In genomic region chr17:57108666-57109171, GRCm38 (mm10) we compare ENCODE assay signal across 36 mouse cellular contexts. TPM values are rescaled to one million over a fixed set of nuclear protein-coding genes. Genes with fewer than 3 reads are reported as not detected.
DNase-seq lines count a peak whose midpoint lies in the region; ATAC-seq and TF ChIP-seq lines count a peak whose summit lies in the region.
"Had no signal": no experiment of that assay in that cellular context is flagged by ENCODE, and none has a peak within 500 bp of the region (broad histone marks: within the 10 kb centered on the region; RNA-seq: fewer than 3 reads in every experiment).

No protein-coding gene starts in this region.

- no peaks in the 10 kb centered on the region for H3K36me3 ChIP-seq in lung, postnatal 0 days (ENCODE audit: insufficient read depth, low read length)
- H3K36me3 ChIP-seq in MEL (ENCODE audit: control insufficient read depth in 1 of 2, insufficient read depth in 2 of 2, low read length in 2 of 2) (peaks cover 0 to 27% of the 10 kb centered on the region in 2 experiments; a peak in 2 of 4 replicates), myocyte (ENCODE audit: control insufficient read depth, insufficient read depth) (no peaks in the 10 kb centered on the region)
- H3K36me3 ChIP-seq: embryonic facial prominence, embryonic 10.5 days; embryonic facial prominence, embryonic 15.5 days; forebrain, embryonic 12.5 days; heart, embryonic 10.5 days; hindbrain, embryonic 12.5 days; lung, embryonic 15.5 days; midbrain, embryonic 13.5 days had no signal

- no peak overlapping the region for H3K4me3 ChIP-seq in lung, postnatal 0 days (ENCODE audit: low read depth, low read length)
- H3K4me3 ChIP-seq in MEL (ENCODE audit: control insufficient read depth in 1 of 2, insufficient read depth in 1 of 2, low read depth in 2 of 2, low read length in 2 of 2) (no peak overlapping the region), myocyte (no peak overlapping the region)
- H3K4me3 ChIP-seq: embryonic facial prominence, embryonic 10.5 days; embryonic facial prominence, embryonic 15.5 days; forebrain, embryonic 12.5 days; heart, embryonic 10.5 days; hindbrain, embryonic 12.5 days; limb, embryonic 13.5 days; lung, embryonic 15.5 days; midbrain, embryonic 13.5 days had no signal

- peak; percentile 29 for DNase-seq in lung, postnatal 0 days (ENCODE audit: low spot score)
- no peak for DNase-seq in lung, postnatal 25 days (ENCODE audit: low spot score)
- DNase-seq in CD4-positive helper T cell, adult 2 months (ENCODE audit: low read depth, low spot score): peak; percentile 83
- peak; percentile 51 for DNase-seq in MEL (ENCODE audit: low read depth, low spot score)
- no peak for DNase-seq in right cerebral cortex, postnatal 36 days (ENCODE audit: low spot score in 2 of 2)
- DNase-seq in yolk sac, embryonic 10.5 days (ENCODE audit: low spot score): no peak
- no peak for DNase-seq in testis, postnatal 14 days (ENCODE audit: low spot score)
- DNase-seq: B cell, adult 2 months; cerebellum, adult 8-10 months; forebrain, postnatal 0 days; gastrocnemius, postnatal 14 days; heart, postnatal 36 days; kidney, postnatal 14 days; lung, postnatal 4 days; right cerebral cortex, postnatal 25 days; spleen, adult 18-20 months had no signal

- no peak for TF ChIP-seq POLR2A in MEL (IDR thresholded peaks at IDR 0.05; ENCODE audit: control insufficient read depth in 1 of 2, insufficient read depth in 1 of 2, low read depth in 1 of 2, low read length in 2 of 2, poor library complexity in 1 of 2)
- TF ChIP-seq POLR2A in myocyte (IDR thresholded peaks at IDR 0.05; ENCODE audit: insufficient read length, low read depth): no peak

- H3K9me3 ChIP-seq in lung, postnatal 0 days (ENCODE audit: low read length): no peaks in the 10 kb centered on the region
- no peaks in the 10 kb centered on the region for H3K9me3 ChIP-seq in MEL (replicated peaks; ENCODE audit: insufficient read depth, low read length)
- H3K9me3 ChIP-seq: embryonic facial prominence, embryonic 10.5 days; embryonic facial prominence, embryonic 15.5 days; forebrain, embryonic 12.5 days; heart, embryonic 10.5 days; hindbrain, embryonic 12.5 days; limb, embryonic 13.5 days; lung, embryonic 15.5 days; megakaryocyte, embryonic 14.5 days; midbrain, embryonic 13.5 days had no signal

- no peak; the same call in 1 of the 2 replicates for ATAC-seq in lung, postnatal 0 days
- ATAC-seq: forebrain, postnatal 0 days; hindbrain, postnatal 0 days; intestine, postnatal 0 days; midbrain, embryonic 13.5 days had no signal

- TF ChIP-seq CTCF in lung, postnatal 0 days (IDR thresholded peaks at IDR 0.05): no peak
- TF ChIP-seq CTCF in MEL (IDR thresholded peaks at IDR 0.05 in 2 of 3, conservative IDR thresholded peaks at IDR 0.05 in 1 of 3; ENCODE audit: control insufficient read depth in 1 of 3, insufficient read depth in 1 of 3, low read depth in 2 of 3, low read length in 3 of 3, poor library complexity in 1 of 3, severe bottlenecking in 1 of 3): no peak

- H3K9ac ChIP-seq in lung, postnatal 0 days (replicated peaks; ENCODE audit: low read depth): no peak overlapping the region
- no peak overlapping the region for H3K9ac ChIP-seq in MEL (ENCODE audit: control insufficient read depth, low read depth, low read length, poor library complexity, severe bottlenecking)
- H3K9ac ChIP-seq: embryonic facial prominence, embryonic 15.5 days; forebrain, embryonic 12.5 days; forebrain, postnatal 0 days; hindbrain, embryonic 12.5 days; limb, embryonic 13.5 days; lung, embryonic 15.5 days; midbrain, embryonic 13.5 days had no signal

- H3K79me2 ChIP-seq in MEL (ENCODE audit: control insufficient read depth, insufficient read depth, low read length, poor library complexity) (no peaks in the 10 kb centered on the region), myocyte (ENCODE audit: control insufficient read depth, insufficient read depth) (peaks cover 11% of the 10 kb centered on the region)

- TF ChIP-seq EP300 in lung, postnatal 0 days (IDR thresholded peaks at IDR 0.05): no peak
- peak in 1 of 2 experiments; percentile 23; a peak in 1 of 4 replicates for TF ChIP-seq EP300 in MEL (IDR thresholded peaks at IDR 0.05; ENCODE audit: low read depth in 1 of 2, low read length in 2 of 2)

- no peaks in the 10 kb centered on the region for H3K4me1 ChIP-seq in lung, postnatal 0 days (ENCODE audit: insufficient read depth, low read depth, low read length)
- peaks cover 2 to 39% of the 10 kb centered on the region in 2 experiments for H3K4me1 ChIP-seq in MEL (ENCODE audit: control insufficient read depth in 1 of 2, insufficient read depth in 2 of 2, low read length in 2 of 2)

- H3K27me3 ChIP-seq in lung, postnatal 0 days (replicated peaks; ENCODE audit: insufficient read depth, low read length): no peaks in the 10 kb centered on the region
- H3K27me3 ChIP-seq in MEL (ENCODE audit: control insufficient read depth in 1 of 2, insufficient read depth in 2 of 2, low read length in 2 of 2) (no peaks in the 10 kb centered on the region), myocyte (ENCODE audit: control insufficient read depth, insufficient read depth, insufficient read length) (no peaks in the 10 kb centered on the region)
- H3K27me3 ChIP-seq: embryonic facial prominence, embryonic 15.5 days; forebrain, embryonic 12.5 days; hindbrain, embryonic 12.5 days; limb, embryonic 13.5 days; lung, embryonic 15.5 days; midbrain, embryonic 13.5 days had no signal

- H3K27ac ChIP-seq in lung, postnatal 0 days (ENCODE audit: low read length): no peak overlapping the region
- no peak overlapping the region for H3K27ac ChIP-seq in MEL (ENCODE audit: control insufficient read depth, low read depth, low read length)
- H3K27ac ChIP-seq: embryonic facial prominence, embryonic 10.5 days; embryonic facial prominence, embryonic 15.5 days; forebrain, embryonic 12.5 days; heart, embryonic 10.5 days; hindbrain, embryonic 12.5 days; hindbrain, postnatal 0 days; limb, embryonic 13.5 days; lung, embryonic 15.5 days; midbrain, embryonic 13.5 days had no signal

- WGBS in lung, postnatal 0 days: 30% methylated on average over 5 of the region's 5 CpGs

- H3K4me2 ChIP-seq in lung, postnatal 0 days (replicated peaks; ENCODE audit: low read depth, low read length): no peak overlapping the region
- H3K4me2 ChIP-seq in myocyte (ENCODE audit: low read depth): peak overlapping the region; percentile 18
- H3K4me2 ChIP-seq: embryonic facial prominence, embryonic 15.5 days; forebrain, embryonic 12.5 days; hindbrain, embryonic 12.5 days; limb, embryonic 13.5 days; liver, embryonic 11.5 days; lung, embryonic 15.5 days; midbrain, embryonic 13.5 days had no signal

- H3ac ChIP-seq in myocyte (ENCODE audit: control insufficient read depth, insufficient read length): no peak overlapping the region

- no peak for TF ChIP-seq RAD21 in MEL (IDR thresholded peaks at IDR 0.05; ENCODE audit: low read depth, low read length)

TF ChIP-seq in MEL, 35 proteins besides CTCF, POLR2A, EP300 and RAD21:
- no peak for TF ChIP-seq ZKSCAN1 (IDR thresholded peaks at IDR 0.05; ENCODE audit: low read depth, low read length)
- TF ChIP-seq RCOR1 (IDR thresholded peaks at IDR 0.05; ENCODE audit: low read depth, low read length): 0 out of 2 replicates have a peak, but pooled peaks have one; percentile 35
- TF ChIP-seq CHD2 (IDR thresholded peaks at IDR 0.05; ENCODE audit: low read length): no peak
- TF ChIP-seq SIN3A (IDR thresholded peaks at IDR 0.05; ENCODE audit: low read length): no peak
TF ChIP-seq in MEL: peak in this region for 1.

TF ChIP-seq in myocyte, 11 proteins besides CTCF, POLR2A, EP300 and RAD21 (continues in another document):
- no peak for TF ChIP-seq MAX (IDR thresholded peaks at IDR 0.05; ENCODE audit: low read depth)
- TF ChIP-seq TCF3 (IDR thresholded peaks at IDR 0.05; ENCODE audit: insufficient read length, low read depth): no peak
- no peak for TF ChIP-seq SRF (IDR thresholded peaks at IDR 0.05; ENCODE audit: control insufficient read depth, insufficient read length, low read depth)
- no peak for TF ChIP-seq USF1 (IDR thresholded peaks at IDR 0.05; ENCODE audit: low read depth)
- TF ChIP-seq CEBPB (IDR thresholded peaks at IDR 0.05; ENCODE audit: insufficient read depth, poor library complexity, severe bottlenecking): no peak
- TF ChIP-seq MYOG (IDR thresholded peaks at IDR 0.05; ENCODE audit: control insufficient read depth in 1 of 3, insufficient read depth in 1 of 3, insufficient read length in 2 of 3, low read depth in 2 of 3): no peak
- TF ChIP-seq POLR2AphosphoS2 (IDR thresholded peaks at IDR 0.05; ENCODE audit: insufficient read length, low read depth): no peak
- TF ChIP-seq E2F4 (IDR thresholded peaks at IDR 0.05; ENCODE audit: insufficient read depth): no peak

RNA-seq across cellular contexts. Expression of gene Tnfsf9, which starts 3.6 kb away (rescaled TPM):
- 3.0 and 3.4 TPM in 2 replicates for polyA plus RNA-seq in lung, postnatal 0 days (2015; fragmentation: Nextera tagmentation; extraction: Ambion mirVana)
- 2.0 and 2.5 TPM in 2 replicates for total RNA-seq in MEL (2012; rRNA removed)
- 1 to 10 TPM in 1 of 2 experiments, not detected in 1; 3.4 TPM for polyA plus RNA-seq in MEL (2012; ENCODE audit: insufficient read depth in 1 of 2, insufficient read length in 2 of 2, low read depth in 1 of 2, low replicate concordance in 2 of 2, missing spikeins in 1 of 2)
- 7.0 TPM for polyA plus RNA-seq in myocyte (2012; fragmentation: generic; extraction: Trizol)

RNA-seq across cellular contexts. Expression of gene Tubb4a, which starts 21.1 kb away (rescaled TPM):
- polyA plus RNA-seq in lung, postnatal 0 days (2015; fragmentation: Nextera tagmentation; extraction: Ambion mirVana): 7.1 and 7.5 TPM in 2 replicates
- total RNA-seq in MEL (2012; rRNA removed): 0.35 and 0.62 TPM in 2 replicates
- 1 to 10 TPM in 1 of 2 experiments, not detected in 1; 6.4 TPM for polyA plus RNA-seq in MEL (2012; ENCODE audit: insufficient read depth in 1 of 2, insufficient read length in 2 of 2, low read depth in 1 of 2, low replicate concordance in 2 of 2, missing spikeins in 1 of 2)
- 0.14 TPM for polyA plus RNA-seq in myocyte (2012; fragmentation: generic; extraction: Trizol)
- total RNA-seq: granulocyte monocyte progenitor cell, adult 5-6 weeks; monocyte, adult 5-6 weeks had no signal

RNA-seq across cellular contexts. Expression of gene Dennd1c, which starts 30.4 kb away (rescaled TPM):
- 5.7 and 6.0 TPM in 2 replicates for polyA plus RNA-seq in lung, postnatal 0 days (2015; fragmentation: Nextera tagmentation; extraction: Ambion mirVana)
- 3.2 and 3.8 TPM in 2 replicates for total RNA-seq in MEL (2012; rRNA removed)
- 10 to 100 TPM in 1 of 2 experiments, not detected in 1; 20.7 TPM for polyA plus RNA-seq in MEL (2012; ENCODE audit: insufficient read depth in 1 of 2, insufficient read length in 2 of 2, low read depth in 1 of 2, low replicate concordance in 2 of 2, missing spikeins in 1 of 2)
- 0.04 TPM for polyA plus RNA-seq in myocyte (2012; fragmentation: generic; extraction: Trizol)

RNA-seq across cellular contexts. Expression of gene Cd70, which starts 40.9 kb away (rescaled TPM):
- polyA plus RNA-seq in lung, postnatal 0 days (2015; fragmentation: Nextera tagmentation; extraction: Ambion mirVana): not detected in 2 replicates
- not detected in 2 replicates for total RNA-seq in MEL (2012; rRNA removed)
- polyA plus RNA-seq in MEL (2012; ENCODE audit: insufficient read depth in 1 of 2, insufficient read length in 2 of 2, low read depth in 1 of 2, low replicate concordance in 2 of 2, missing spikeins in 1 of 2) (not detected), myocyte (2012; fragmentation: generic; extraction: Trizol) (not detected)
- total RNA-seq: adrenal gland, postnatal 4 days; forebrain, postnatal 0 days; gastrocnemius, postnatal 14 days; granulocyte monocyte progenitor cell, adult 5-6 weeks; heart, postnatal 36 days; left cerebral cortex, adult 18-20 months; monocyte, adult 5-6 weeks; neutrophil, adult 5-6 weeks had no signal
- polyA plus RNA-seq: embryonic facial prominence, embryonic 10.5 days; embryonic facial prominence, embryonic 15.5 days; forebrain, embryonic 12.5 days; heart, embryonic 10.5 days; hindbrain, embryonic 12.5 days; intestine, postnatal 0 days; kidney, embryonic 14.5 days; limb, embryonic 13.5 days; liver, embryonic 11.5 days; liver, embryonic 16.5 days; lung, embryonic 15.5 days had no signal

RNA-seq across cellular contexts. Expression of gene Slc25a23, which starts 49.1 kb away (rescaled TPM):
- 5.8 and 5.9 TPM in 2 replicates for polyA plus RNA-seq in lung, postnatal 0 days (2015; fragmentation: Nextera tagmentation; extraction: Ambion mirVana)
- total RNA-seq in MEL (2012; rRNA removed): 4.9 and 5.9 TPM in 2 replicates
- polyA plus RNA-seq in MEL (2012; ENCODE audit: insufficient read depth in 1 of 2, insufficient read length in 2 of 2, low read depth in 1 of 2, low replicate concordance in 2 of 2, missing spikeins in 1 of 2) (10 to 100 TPM in 1 of 2 experiments, not detected in 1; 60.8 TPM), myocyte (2012; fragmentation: generic; extraction: Trizol) (2.2 TPM)

Comparison
In these comparisons a context has a peak if more than half of its experiments do, and no peak if none do; other contexts are left out.
1. DNase-seq: peak in lung, postnatal 0 days (single experiment), CD4-positive helper T cell, adult 2 months (single experiment) and MEL (single experiment); none in lung, postnatal 25 days (single experiment), right cerebral cortex, postnatal 36 days (0 of 2), yolk sac, embryonic 10.5 days (single experiment) and testis, postnatal 14 days (single experiment).